Mouse (Mus musculus): ENCODE results near the gene Mbnl1.

- TF ChIP-seq CTCF (IDR thresholded peaks at IDR 0.05) = no peak
- TF ChIP-seq EP300 (IDR thresholded peaks at IDR 0.05; ENCODE audit: insufficient read depth, low read depth, low read length) = no peak
These were observed 59.2 kb downstream of the Mbnl1 start for GRCm38 (mm10) chr3:60531826-60532225.

All from heart, adult 2 months (tissue).